13 mouse cellular contexts compared by ENCODE assay signal in genomic region chr16:45142565-45142964, GRCm38 (mm10). TPM values are rescaled to one million over a fixed set of nuclear protein-coding genes. Genes with fewer than 3 reads are reported as not detected.
DNase-seq lines count a peak whose midpoint lies in the region; ATAC-seq and TF ChIP-seq lines count a peak whose summit lies in the region.
"Had no signal": no experiment of that assay in that cellular context is flagged by ENCODE, and none has a peak within 500 bp of the region (broad histone marks: within the 10 kb centered on the region; RNA-seq: fewer than 3 reads in every experiment).

No protein-coding gene starts in this region.

- TF ChIP-seq CTCF in left cerebral cortex, adult 2 months (IDR thresholded peaks at IDR 0.05): peak; percentile 26

- ATAC-seq in granulocyte monocyte progenitor cell, adult 5-6 weeks (replicated peaks; ENCODE audit: poor library complexity, severe bottlenecking): peak; percentile 97
- ATAC-seq: forebrain, embryonic 16.5 days had no signal

- no peak overlapping the region for H3K27ac ChIP-seq in left cerebral cortex, adult 2 months
- H3K27ac ChIP-seq: limb, embryonic 15.5 days had no signal

- no peak overlapping the region for H3K4me3 ChIP-seq in left cerebral cortex, adult 2 months
- H3K4me3 ChIP-seq: limb, embryonic 15.5 days had no signal

- intact Hi-C loops in left cerebral cortex, adult 2 months (cut with DNase I): no loop called here

- no peak for DNase-seq in left cerebral cortex, adult 2 months (ENCODE audit: extremely low spot score in 1 of 2, low spot score in 2 of 2)
- no peak for DNase-seq in left cerebral cortex, adult 8-10 months (ENCODE audit: low spot score in 2 of 2)
- peak; percentile 83 for DNase-seq in 416B (ENCODE audit: low read depth)
- peak; percentile 42 to 59 for DNase-seq in B cell, adult 2 months
- DNase-seq in testis, postnatal 14 days (ENCODE audit: low spot score): no peak
- no peak for DNase-seq in urinary bladder, postnatal 10 days (ENCODE audit: low spot score)
- no peak for DNase-seq in cerebellum, postnatal 36 days
- DNase-seq: kidney, postnatal 36 days; spleen, adult 18-20 months; thymus, adult 2 months had no signal

RNA-seq across cellular contexts. Expression of gene Slc35a5, which starts 15.9 kb away (rescaled TPM):
- total RNA-seq in left cerebral cortex, adult 2 months (2021): 10 to 100 TPM; 43.7 to 51.8 TPM
- 10 to 100 TPM; 47.0 to 60.6 (median 52.4) TPM for total RNA-seq in left cerebral cortex, adult 8-10 months (2022)
- total RNA-seq in granulocyte monocyte progenitor cell, adult 5-6 weeks (2014; fragmentation: Nextera tagmentation): 8.7 and 15.9 TPM in 2 replicates
- total RNA-seq in granulocyte monocyte progenitor cell, adult 5-6 weeks (2017): 10.9 and 20.1 TPM in 2 replicates

RNA-seq across cellular contexts. Expression of gene Atg3, which starts 16.0 kb away (rescaled TPM):
- total RNA-seq in left cerebral cortex, adult 2 months (2021): 10 to 100 TPM; 42.0 to 47.0 TPM
- total RNA-seq in left cerebral cortex, adult 8-10 months (2022): 10 to 100 TPM; 42.9 to 46.0 (median 45.4) TPM
- 52.2 and 60.2 TPM in 2 replicates for total RNA-seq in granulocyte monocyte progenitor cell, adult 5-6 weeks (2014; fragmentation: Nextera tagmentation)
- total RNA-seq in granulocyte monocyte progenitor cell, adult 5-6 weeks (2017): 57.3 and 66.7 TPM in 2 replicates

RNA-seq across cellular contexts. Expression of gene Ccdc80, which starts 49.4 kb away (rescaled TPM):
- total RNA-seq in left cerebral cortex, adult 2 months (2021): 1 to 10 TPM; 5.1 to 5.7 TPM
- 1 to 10 TPM; 5.0 to 7.5 (median 6.3) TPM for total RNA-seq in left cerebral cortex, adult 8-10 months (2022)
- total RNA-seq in granulocyte monocyte progenitor cell, adult 5-6 weeks (2014; fragmentation: Nextera tagmentation): 0.43 TPM in 1 of 2 replicates, not detected in the other
- total RNA-seq in granulocyte monocyte progenitor cell, adult 5-6 weeks (2017): 0.41 TPM in 1 of 2 replicates, not detected in the other

Comparison
In these comparisons a context has a peak if more than half of its experiments do, and no peak if none do; other contexts are left out.
1. DNase-seq: peak in 416B (single experiment) and B cell, adult 2 months (2 of 2); none in left cerebral cortex, adult 2 months (0 of 2), left cerebral cortex, adult 8-10 months (0 of 2), testis, postnatal 14 days (single experiment), urinary bladder, postnatal 10 days (single experiment) and cerebellum, postnatal 36 days (0 of 2).
2. RNA of gene Ccdc80, which starts 49.4 kb away (total RNA-seq): 5.0 to 7.5 TPM in left cerebral cortex, adult 8-10 months and 5.1 to 5.7 TPM in left cerebral cortex, adult 2 months; 0.41 to 0.43 TPM in granulocyte monocyte progenitor cell, adult 5-6 weeks; every median in the first group is over 4 times any median in the second.